13 mouse cellular contexts compared by ENCODE assay signal in genomic region chr12:109112996-109113592, GRCm38 (mm10). TPM values are rescaled to one million over a fixed set of nuclear protein-coding genes. Genes with fewer than 3 reads are reported as not detected.
DNase-seq lines count a peak whose midpoint lies in the region; ATAC-seq lines count a peak whose summit lies in the region.
"Had no signal": no experiment of that assay in that cellular context is flagged by ENCODE, and none has a peak within 500 bp of the region (broad histone marks: within the 10 kb centered on the region; RNA-seq: fewer than 3 reads in every experiment).

No protein-coding gene starts in this region.

- no peaks in the 10 kb centered on the region for H3K9me3 ChIP-seq in lung, embryonic 15.5 days
- no peaks in the 10 kb centered on the region for H3K9me3 ChIP-seq in embryonic facial prominence, embryonic 12.5 days
- no peaks in the 10 kb centered on the region for H3K9me3 ChIP-seq in hindbrain, embryonic 15.5 days
- H3K9me3 ChIP-seq: midbrain, embryonic 15.5 days had no signal

- no peaks in the 10 kb centered on the region for H3K27me3 ChIP-seq in lung, embryonic 15.5 days
- H3K27me3 ChIP-seq in embryonic facial prominence, embryonic 12.5 days, result no peaks in the 10 kb centered on the region
- no peaks in the 10 kb centered on the region for H3K27me3 ChIP-seq in hindbrain, embryonic 15.5 days
- H3K27me3 ChIP-seq: midbrain, embryonic 15.5 days had no signal

- DNase-seq in lung, adult 18-20 months, result no peak
- peak; percentile 13 for DNase-seq in NIH3T3 (ENCODE audit: low read depth)
- DNase-seq in spleen, postnatal 10 days (ENCODE audit: low spot score in 2 of 2), result no peak
- DNase-seq in cerebellum, postnatal 25 days, result no peak
- no peak for DNase-seq in gastrocnemius, adult 8-10 months (ENCODE audit: low spot score in 2 of 2)
- DNase-seq: adrenal gland, postnatal 25 days; gastrocnemius, postnatal 10 days; thymus, postnatal 25 days had no signal

- no peaks in the 10 kb centered on the region for H3K36me3 ChIP-seq in lung, embryonic 15.5 days
- no peaks in the 10 kb centered on the region for H3K36me3 ChIP-seq in embryonic facial prominence, embryonic 12.5 days
- no peaks in the 10 kb centered on the region for H3K36me3 ChIP-seq in hindbrain, embryonic 15.5 days
- H3K36me3 ChIP-seq: midbrain, embryonic 15.5 days had no signal

- no peak overlapping the region for H3K4me2 ChIP-seq in lung, embryonic 15.5 days
- H3K4me2 ChIP-seq in embryonic facial prominence, embryonic 12.5 days (replicated peaks), result no peak overlapping the region
- no peak overlapping the region for H3K4me2 ChIP-seq in hindbrain, embryonic 15.5 days
- H3K4me2 ChIP-seq: midbrain, embryonic 15.5 days had no signal

- peak; percentile 37; the same call in 1 of the 2 replicates for ATAC-seq in lung, embryonic 15.5 days (ENCODE audit: borderline replicate concordance, extremely low read depth, low FRiP score, low TSS enrichment)
- peak; percentile 50; the same call in 1 of the 2 replicates for ATAC-seq in embryonic facial prominence, embryonic 12.5 days (ENCODE audit: insufficient number of reproducible peaks, insufficient read depth, low FRiP score, low TSS enrichment)
- ATAC-seq in hindbrain, embryonic 15.5 days (ENCODE audit: low FRiP score, low read depth), result 0 out of 2 replicates have a peak, but pooled peaks have one; percentile 38
- ATAC-seq: midbrain, embryonic 15.5 days had no signal

- H3K9ac ChIP-seq in lung, embryonic 15.5 days, result no peak overlapping the region
- no peak overlapping the region for H3K9ac ChIP-seq in embryonic facial prominence, embryonic 12.5 days
- H3K9ac ChIP-seq in hindbrain, embryonic 15.5 days, result no peak overlapping the region
- H3K9ac ChIP-seq: midbrain, embryonic 15.5 days had no signal

- H3K27ac ChIP-seq in lung, embryonic 15.5 days, result no peak overlapping the region
- H3K27ac ChIP-seq in embryonic facial prominence, embryonic 12.5 days, result peak overlapping the region; percentile 63; the same call in 1 of the 2 replicates
- H3K27ac ChIP-seq in hindbrain, embryonic 15.5 days (replicated peaks), result no peak overlapping the region
- H3K27ac ChIP-seq: midbrain, embryonic 15.5 days had no signal

- H3K4me1 ChIP-seq in lung, embryonic 15.5 days, result peaks cover 20% of the 10 kb centered on the region
- peaks cover 18% of the 10 kb centered on the region for H3K4me1 ChIP-seq in embryonic facial prominence, embryonic 12.5 days
- H3K4me1 ChIP-seq in hindbrain, embryonic 15.5 days (replicated peaks), result peaks cover 12% of the 10 kb centered on the region

- 40% methylated on average over 10 of the region's 10 CpGs for WGBS in lung, embryonic 15.5 days
- 47% methylated on average over 10 of the region's 10 CpGs for WGBS in embryonic facial prominence, embryonic 12.5 days
- WGBS in hindbrain, embryonic 15.5 days, result 46% methylated on average over 10 of the region's 10 CpGs

- H3K4me3 ChIP-seq in lung, embryonic 15.5 days, result no peak overlapping the region
- H3K4me3 ChIP-seq in embryonic facial prominence, embryonic 12.5 days, result no peak overlapping the region
- no peak overlapping the region for H3K4me3 ChIP-seq in hindbrain, embryonic 15.5 days
- H3K4me3 ChIP-seq: midbrain, embryonic 15.5 days had no signal

RNA-seq across cellular contexts. Expression of gene Begain, which starts 45.1 kb away (rescaled TPM):
- polyA plus RNA-seq in lung, embryonic 15.5 days (2015; fragmentation: Nextera tagmentation; extraction: Ambion mirVana), result 5.0 and 5.4 TPM in 2 replicates
- polyA plus RNA-seq in embryonic facial prominence, embryonic 12.5 days (2016; fragmentation: Nextera tagmentation; extraction: Ambion mirVana), result 10.6 and 11.2 TPM in 2 replicates
- polyA plus RNA-seq in hindbrain, embryonic 15.5 days (2015; fragmentation: Nextera tagmentation; extraction: Ambion mirVana), result 31.0 and 37.3 TPM in 2 replicates
- total RNA-seq in gastrocnemius, adult 8-10 months (2022), result under 1 TPM in 2 of 4 experiments, not detected in 2; 0.13 to 0.31 TPM
- total RNA-seq: common myeloid progenitor, adult 5-6 weeks had no signal
